Mouse (Mus musculus) thymus, adult 2 months (tissue): ENCODE results near the gene Gm1673.

Experiments
- CTCF ChIP-seq: fragments of 200-500 bp; IDR thresholded peaks from 2 replicates; pipeline ENCODE4 v1.5.1; 2012; ENCODE audit warnings: mild to moderate bottlenecking, control low read depth, low read length, moderate library complexity, borderline replicate concordance; ENCODE audit not compliant: control insufficient read depth, poor library complexity, insufficient read depth; ENCODE audit errors: extremely low read depth
- POLR2A ChIP-seq: fragments of 200-500 bp; IDR thresholded peaks from 2 replicates; pipeline ENCODE4 v1.6.1; 2012; ENCODE audit warnings: mild to moderate bottlenecking, low read length, control low read depth, moderate library complexity; ENCODE audit not compliant: control insufficient read depth, poor library complexity, insufficient read depth; ENCODE audit errors: extremely low read depth

DNA sequence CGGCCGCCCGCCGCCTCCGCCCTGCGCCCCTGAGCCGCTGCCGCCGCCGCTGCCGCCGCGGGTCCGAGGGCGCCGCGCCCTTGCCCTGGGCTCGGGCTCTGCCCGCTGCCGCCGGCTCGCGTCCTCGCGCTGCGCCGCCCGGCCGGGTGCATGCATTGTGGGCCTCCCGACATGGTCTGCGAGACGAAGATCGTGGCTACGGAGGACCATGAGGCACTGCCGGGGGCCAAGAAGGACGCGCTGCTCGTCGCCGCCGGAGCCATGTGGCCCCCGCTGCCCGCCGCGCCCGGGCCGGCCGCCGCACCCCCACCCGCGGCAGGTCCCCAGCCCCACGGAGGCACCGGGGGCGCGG is 13.4 kb downstream of the Gm1673 start:
- TF ChIP-seq CTCF, result no peak
- no peak for TF ChIP-seq POLR2A
